Mouse (Mus musculus): ENCODE data around the gene Nmb.
"Not testable (repeated sequence)": the region's sequence is repeated elsewhere in the genome, so short reads cannot be mapped to it uniquely, and the experiment has no call there.

Nmb gene

GRCm38 (mm10) chr7:80904921-80905515, at the start of gene Nmb:
Nmb (minus strand) TSS chr7:80905076.
- DNase-seq: peak; percentile 98

- DNase-seq: peak; percentile 55
Measured at GRCm38 (mm10) chr7:80954251-80954650, 49.4 kb upstream of the Nmb start.

- DNase-seq: peak; percentile 34
Measured at GRCm38 (mm10) chr7:80952140-80952539, 47.3 kb upstream of the Nmb start.

- DNase-seq: peak; percentile 34
Measured at GRCm38 (mm10) chr7:80951461-80951860, 46.6 kb upstream of the Nmb start.

- peak; percentile 99 for DNase-seq
Measured at GRCm38 (mm10) chr7:80947445-80948350, 42.8 kb upstream of the Nmb start, which contains the start of gene Sec11a. Sec11a (minus strand) TSS chr7:80947780.

DNA sequence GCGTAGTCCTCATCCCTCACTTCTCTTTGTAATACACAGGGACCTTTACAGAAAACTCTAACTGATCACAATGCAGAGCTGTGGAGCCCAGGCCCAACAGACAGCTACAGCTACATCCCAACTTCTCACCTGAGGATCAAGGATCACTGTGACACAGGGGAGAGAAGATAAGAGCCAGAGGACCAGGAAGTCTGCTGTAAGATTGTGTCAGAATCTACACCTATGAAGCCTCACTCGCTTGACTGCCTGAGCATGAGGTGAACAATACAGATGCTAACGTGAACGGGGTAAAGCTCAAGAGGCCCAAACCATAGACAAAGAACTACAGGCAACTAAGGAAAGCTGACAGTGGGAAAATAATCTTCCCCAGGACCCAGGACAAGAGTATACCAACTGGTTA, 34.9 kb upstream of the Nmb start:
- DNase-seq: no peak

GRCm38 (mm10) chr7:80937304-80937666, 32.4 kb upstream of the Nmb start:
- DNase-seq: not testable (repeated sequence)

- DNase-seq: not testable (repeated sequence)
Measured at GRCm38 (mm10) chr7:80936617-80937303, 31.9 kb upstream of the Nmb start.

DNA sequence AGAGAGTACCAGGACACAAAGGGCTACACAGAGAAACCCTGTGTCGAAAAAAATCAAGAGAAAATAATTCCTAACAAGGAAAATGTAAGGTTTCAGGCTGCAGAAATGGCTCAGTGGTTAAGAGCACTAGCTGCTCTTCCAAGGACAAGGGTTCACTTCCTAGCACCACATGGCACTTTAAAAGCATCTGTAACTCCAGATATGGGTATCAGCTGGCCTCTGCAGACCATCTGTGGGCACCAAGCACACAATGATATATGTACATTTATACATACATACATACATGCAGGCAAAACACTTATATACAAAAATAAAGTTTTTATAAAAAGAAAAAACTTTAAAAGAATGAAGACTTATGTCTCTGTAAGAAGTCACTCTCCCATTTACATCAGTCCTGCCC, 31.0 kb upstream of the Nmb start:
- no peak for DNase-seq

DNA sequence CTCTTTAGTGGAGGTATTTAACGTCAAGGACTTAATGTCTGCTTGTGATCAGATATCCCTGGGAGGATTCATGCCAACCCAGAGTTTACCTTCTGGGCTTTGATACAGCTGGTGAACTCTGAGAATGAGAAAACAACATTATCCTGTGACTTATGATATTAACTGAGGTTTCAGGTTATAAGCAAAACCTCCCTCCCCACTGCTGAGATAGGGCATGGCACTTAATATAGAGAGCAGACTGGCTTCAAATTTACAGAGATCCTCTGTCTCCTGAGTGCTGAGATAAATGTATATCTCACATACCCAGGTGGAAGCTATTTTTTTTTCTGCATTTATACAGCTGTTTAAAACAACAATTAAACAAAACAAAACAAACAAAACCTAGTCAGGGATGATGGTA, 27.9 kb upstream of the Nmb start:
- no peak for DNase-seq

DNA sequence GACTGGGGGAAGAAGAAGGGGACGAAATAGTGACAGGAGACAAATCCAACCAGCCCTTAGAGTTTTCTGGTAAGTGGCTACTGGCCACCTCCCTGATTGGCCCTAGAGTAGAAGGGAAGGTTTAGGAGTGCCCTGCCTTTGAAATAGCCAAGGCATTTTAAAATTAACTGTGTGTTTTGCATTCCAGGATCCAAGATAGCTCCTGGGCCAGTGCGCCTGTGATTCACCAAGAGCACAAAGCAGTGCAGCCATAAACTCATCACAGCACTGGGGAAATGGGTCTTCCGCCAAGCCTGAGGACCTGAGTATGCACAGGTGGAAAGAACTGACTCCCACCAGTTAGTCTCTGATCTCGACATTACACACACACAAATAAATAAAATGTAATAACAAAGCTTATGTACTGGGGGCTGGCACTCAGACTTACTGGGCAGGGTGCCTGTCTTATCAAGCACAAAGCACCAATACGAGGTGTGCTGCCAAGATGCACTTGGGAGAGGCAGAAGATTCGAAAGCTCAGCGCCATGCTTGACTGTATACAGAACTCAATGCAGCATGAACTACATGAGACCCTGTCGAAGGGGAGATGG, 26.8 kb upstream of the Nmb start:
- peak; percentile 94 for DNase-seq

DNA sequence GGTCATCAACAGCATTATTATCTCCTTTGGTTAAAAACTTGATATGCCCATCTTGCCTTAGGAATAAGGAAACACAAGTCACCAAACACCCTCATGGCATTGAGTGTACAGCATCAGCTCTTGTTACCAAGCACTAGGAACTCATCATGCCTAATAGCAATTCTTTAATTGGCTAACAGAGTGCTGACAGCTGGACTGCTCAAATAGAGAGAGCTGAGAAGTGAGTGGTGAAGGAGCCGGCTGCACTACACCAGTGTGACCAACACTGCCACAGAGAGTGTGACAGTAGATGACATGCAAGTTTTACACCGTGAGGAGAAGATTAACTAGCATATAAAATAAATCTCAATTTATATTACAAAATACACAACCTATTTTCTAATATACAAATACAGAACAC, 18.3 kb upstream of the Nmb start:
- no peak for DNase-seq

- no peak for DNase-seq
Measured at GRCm38 (mm10) chr7:80919647-80920008, 14.8 kb upstream of the Nmb start.

DNA sequence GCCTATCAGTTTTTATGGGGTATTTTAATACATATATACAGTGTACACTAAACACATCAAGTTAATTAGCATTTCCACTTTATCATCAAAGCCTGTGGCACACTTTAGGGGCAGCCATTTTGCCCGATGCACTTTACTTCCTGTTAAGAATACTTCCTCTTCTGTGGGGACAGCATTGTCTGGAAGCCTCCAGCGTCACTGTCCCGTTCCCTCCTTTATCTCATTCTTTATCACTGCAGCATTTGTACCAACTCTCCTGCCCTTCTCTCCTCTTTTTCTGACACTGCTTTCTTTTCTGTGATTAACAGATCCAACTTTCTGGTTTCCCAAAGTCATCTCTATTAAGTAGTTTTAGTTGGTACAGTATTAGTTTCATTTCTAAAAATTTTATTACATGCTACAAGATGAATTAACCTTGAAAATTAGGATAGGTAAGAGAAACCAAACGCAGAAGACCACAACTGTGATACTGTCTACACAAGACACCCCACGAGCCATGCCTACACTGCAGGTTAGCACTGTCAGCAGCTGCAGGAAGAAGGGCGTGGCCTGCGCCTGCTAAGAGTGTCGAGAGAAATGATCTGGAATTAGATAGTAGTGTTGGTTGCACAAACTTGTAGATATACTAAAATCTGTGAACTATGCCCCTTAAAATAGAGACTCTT, 14.2 kb upstream of the Nmb start:
- DNase-seq: no peak

DNA sequence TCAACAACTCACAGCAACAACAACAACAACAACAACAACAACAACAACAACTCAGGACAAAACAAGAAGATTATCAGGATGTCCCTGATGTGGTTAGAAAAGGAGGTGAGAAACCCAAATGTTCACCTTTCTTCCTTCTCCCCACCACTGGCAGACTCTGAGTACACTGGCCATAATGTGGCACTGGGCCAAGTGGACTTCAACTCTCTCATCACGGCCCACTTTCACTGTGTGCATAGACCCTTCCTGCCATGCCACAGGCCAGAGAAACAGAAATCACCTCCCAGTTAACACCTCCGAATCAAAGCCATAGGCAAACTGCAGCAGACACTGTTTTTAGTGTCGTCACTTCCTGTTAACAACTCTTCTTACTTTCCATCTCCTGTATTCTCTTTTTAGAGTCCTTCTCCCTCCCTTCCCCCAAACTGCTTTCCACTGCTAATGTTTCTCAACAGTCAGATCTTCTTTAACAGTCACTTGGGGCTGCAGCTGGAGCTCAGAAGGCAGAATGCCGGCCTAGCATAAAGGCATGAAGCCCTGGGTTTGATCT, 13.1 kb upstream of the Nmb start:
- no peak for DNase-seq

- no peak for DNase-seq
Measured at GRCm38 (mm10) chr7:80912496-80912895, 7.6 kb upstream of the Nmb start.

GRCm38 (mm10) chr7:80911053-80911452, 6.2 kb upstream of the Nmb start:
- DNase-seq: no peak

GRCm38 (mm10) chr7:80903625-80904422, 1.1 kb downstream of the Nmb start:
- DNase-seq: peak; percentile 92

DNA sequence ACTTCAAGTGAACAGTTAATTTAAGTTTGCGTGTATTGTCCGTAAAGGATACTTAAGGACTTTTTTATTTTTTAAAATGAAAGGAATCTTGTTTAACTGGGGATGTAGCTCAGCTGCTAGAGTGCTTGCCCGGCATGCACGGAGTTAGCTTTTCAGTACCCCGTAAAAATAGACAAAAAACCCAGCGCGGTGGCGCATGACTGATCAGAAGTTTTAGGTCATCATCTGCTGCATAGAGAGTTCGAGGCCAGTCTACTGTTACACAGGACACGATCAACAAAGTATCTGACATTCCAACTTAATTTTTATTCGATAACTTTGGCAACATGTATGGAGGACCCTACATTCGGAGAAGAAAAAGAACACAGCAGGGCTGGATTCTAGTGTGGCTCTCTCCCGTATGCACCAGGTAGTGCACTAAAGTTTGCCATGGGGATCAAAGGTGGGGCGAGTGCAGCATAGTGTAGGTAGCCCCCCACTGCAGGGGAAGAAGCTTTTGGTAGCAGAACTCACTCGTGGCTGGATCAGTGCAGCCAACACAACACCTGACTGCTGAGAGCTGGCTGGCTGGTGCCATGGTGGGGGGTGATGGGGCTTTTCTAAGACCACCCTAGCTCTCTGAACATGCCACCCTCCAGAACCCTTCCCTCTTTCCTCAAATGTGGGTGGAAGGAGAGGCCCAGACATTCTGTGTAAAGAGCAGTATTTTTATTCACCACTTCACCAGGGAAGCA, 3.2 kb downstream of the Nmb start:
- DNase-seq: peak; percentile 91

GRCm38 (mm10) chr7:80900944-80901501, 3.9 kb downstream of the Nmb start, which contains the start of gene Wdr73:
Wdr73 (minus strand) TSS chr7:80901269.
- peak; percentile 99 for DNase-seq
